Mouse (Mus musculus): Measurements from ENCODE around the gene Rtkn.

Rtkn gene

GRCm38 (mm10) chr6:83171063-83171462 lies 35.8 kb downstream of the Rtkn start:
- no peak for DNase-seq (ENCODE audit: low read depth, low spot score)

GRCm38 (mm10) chr6:83172240-83172920 lies 37.1 kb downstream of the Rtkn start:
- no peak for DNase-seq (ENCODE audit: low read depth, low spot score)

- no peak for DNase-seq (ENCODE audit: low read depth, low spot score)
These were observed 40.7 kb downstream of the Rtkn start for GRCm38 (mm10) chr6:83175996-83176395.

- no peak for DNase-seq (ENCODE audit: low read depth, low spot score)
These were observed 44.3 kb downstream of the Rtkn start for GRCm38 (mm10) chr6:83179390-83180117.

- DNase-seq (ENCODE audit: low read depth, low spot score) = no peak
These were observed 45.3 kb downstream of the Rtkn start for GRCm38 (mm10) chr6:83180605-83181004.

- no peak for DNase-seq (ENCODE audit: low read depth, low spot score)
These were observed 49.7 kb downstream of the Rtkn start for GRCm38 (mm10) chr6:83184858-83185435.

- DNase-seq (ENCODE audit: low read depth, low spot score) = no peak
These were observed 50.9 kb downstream of the Rtkn start for GRCm38 (mm10) chr6:83185895-83186861.

- DNase-seq (ENCODE audit: low read depth, low spot score) = no peak
These were observed 51.7 kb downstream of the Rtkn start for GRCm38 (mm10) chr6:83186946-83187345.

GRCm38 (mm10) chr6:83193571-83193970 lies 58.3 kb downstream of the Rtkn start:
- no peak for DNase-seq (ENCODE audit: low read depth, low spot score)

- DNase-seq (ENCODE audit: low read depth, low spot score) = no peak
These were observed 62.2 kb downstream of the Rtkn start for GRCm38 (mm10) chr6:83197345-83198004.
